Mouse (Mus musculus) testis, adult 2 months (tissue): ENCODE data around the gene Irf2bp2.

Experiments used
- CTCF ChIP-seq: fragments of 200-500 bp; IDR thresholded peaks from 2 replicates; pipeline ENCODE4 v1.5.1; 2012; ENCODE audit warnings: low read depth, mild to moderate bottlenecking, inconsistent platforms, low read length, moderate library complexity; ENCODE audit not compliant: control insufficient read depth, insufficient read depth, insufficient replicate concordance
- POLR2A ChIP-seq: fragments of 200-500 bp; IDR thresholded peaks from 2 replicates; pipeline ENCODE4 v1.6.1; 2012; ENCODE audit warnings: low read depth, mild to moderate bottlenecking, inconsistent platforms, low read length, moderate library complexity; ENCODE audit not compliant: control insufficient read depth

- TF ChIP-seq POLR2A, result no peak
- no peak for TF ChIP-seq CTCF
These were observed 5.8 kb downstream of the Irf2bp2 start for GRCm38 (mm10) chr8:126587836-126588503.
